Mouse (Mus musculus): ENCODE measurements around the gene Prcc.

The Prcc gene

DNA sequence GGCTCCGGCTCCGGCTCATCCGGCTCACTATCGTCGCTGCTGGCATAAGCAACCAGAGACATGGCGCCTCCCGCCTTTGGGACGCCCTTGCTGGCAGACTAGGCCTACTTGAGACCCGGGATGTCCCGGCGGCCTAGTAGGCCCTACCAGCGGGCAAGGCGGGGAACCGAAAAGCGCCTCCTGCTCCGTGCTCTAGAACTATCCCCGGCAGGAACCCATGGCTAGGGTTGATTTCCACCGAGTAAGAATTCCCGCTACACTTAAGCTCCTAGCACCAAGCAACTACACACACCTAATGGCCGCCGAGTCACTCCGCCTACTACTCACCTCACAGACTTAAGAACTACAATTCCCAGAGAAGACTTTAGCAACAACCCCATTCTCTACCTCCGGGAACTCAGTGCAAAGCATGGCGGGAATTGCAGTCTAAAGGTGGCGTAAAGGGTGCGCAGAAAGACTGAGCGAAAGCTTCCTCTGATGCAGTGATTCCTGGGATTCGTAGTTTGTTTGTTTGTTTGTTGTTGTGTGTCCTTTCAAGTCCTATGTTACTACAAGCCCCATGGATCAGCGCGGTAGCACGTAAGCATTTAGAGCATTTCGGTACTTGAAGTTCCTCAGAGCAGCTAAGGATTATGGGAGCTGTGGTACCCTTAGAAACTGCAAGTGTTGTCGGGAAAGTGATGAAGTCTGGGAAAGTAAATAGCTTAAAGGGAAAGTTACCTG lies at the start of gene Prcc:
Gene Prcc (minus strand): TSS at position 328 of the 723 bp plus-strand sequence.
- peak; percentile 85 to 92 for DNase-seq

DNA sequence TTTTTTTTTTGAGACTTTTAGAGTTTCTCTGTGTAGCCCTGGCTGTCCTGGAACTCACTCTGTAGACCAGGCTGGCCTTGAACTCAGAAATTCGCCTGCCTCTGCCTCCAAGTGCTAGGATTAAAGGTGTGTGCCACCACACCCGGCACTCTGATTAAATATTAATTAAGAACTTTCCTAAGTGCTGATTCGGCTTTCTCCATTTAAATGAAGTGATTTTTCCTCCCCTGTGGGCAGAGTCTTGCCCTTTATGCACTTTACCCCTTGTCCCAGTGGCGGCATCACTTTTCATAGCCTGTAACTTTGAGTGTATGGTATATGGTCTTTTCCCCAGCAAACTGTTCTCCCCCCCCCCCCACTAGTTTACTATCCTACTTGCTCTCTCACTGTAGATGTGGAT lies 49.8 kb upstream of the Prcc start:
- DNase-seq, result no peak

DNA sequence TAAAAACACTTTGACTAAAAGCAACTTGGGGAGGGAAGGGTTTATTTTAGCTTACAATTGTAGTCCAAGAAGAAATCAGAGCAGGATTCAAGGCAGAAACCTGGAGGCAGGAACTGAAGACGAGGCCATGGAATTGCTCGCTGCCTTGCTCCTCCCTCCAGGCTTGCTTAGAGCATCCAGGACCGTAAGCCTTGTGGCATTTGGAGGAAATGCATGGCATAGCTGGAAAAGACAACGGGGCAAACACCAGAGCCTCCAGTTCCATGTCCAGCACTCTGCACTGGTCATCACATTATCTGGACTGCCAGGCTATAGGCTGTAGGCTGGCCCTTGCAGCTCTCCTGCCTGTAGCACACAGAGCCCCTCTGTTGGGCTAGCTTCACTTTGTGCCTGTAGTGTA lies 49.1 kb upstream of the Prcc start:
- no peak for DNase-seq

DNA sequence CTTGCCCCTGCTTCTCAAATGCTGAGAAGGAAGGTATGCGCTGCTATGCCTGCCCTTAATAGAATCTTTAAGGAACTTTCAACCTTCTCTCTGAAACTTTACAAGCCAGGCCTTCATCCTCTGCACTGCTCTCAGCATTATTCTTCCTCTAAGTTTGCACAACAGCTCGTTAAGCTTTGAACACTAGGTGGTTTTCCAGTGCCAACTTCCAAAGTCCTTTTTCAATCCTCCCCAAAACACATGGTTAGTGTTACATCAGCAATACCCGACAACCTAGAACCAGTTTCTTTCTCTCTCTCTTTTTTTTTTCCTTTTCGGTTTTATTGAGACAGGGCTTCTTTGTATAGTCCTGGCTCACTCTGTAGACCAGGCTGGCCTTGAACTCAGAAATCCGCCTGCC lies 48.6 kb upstream of the Prcc start:
- no peak for DNase-seq

DNA sequence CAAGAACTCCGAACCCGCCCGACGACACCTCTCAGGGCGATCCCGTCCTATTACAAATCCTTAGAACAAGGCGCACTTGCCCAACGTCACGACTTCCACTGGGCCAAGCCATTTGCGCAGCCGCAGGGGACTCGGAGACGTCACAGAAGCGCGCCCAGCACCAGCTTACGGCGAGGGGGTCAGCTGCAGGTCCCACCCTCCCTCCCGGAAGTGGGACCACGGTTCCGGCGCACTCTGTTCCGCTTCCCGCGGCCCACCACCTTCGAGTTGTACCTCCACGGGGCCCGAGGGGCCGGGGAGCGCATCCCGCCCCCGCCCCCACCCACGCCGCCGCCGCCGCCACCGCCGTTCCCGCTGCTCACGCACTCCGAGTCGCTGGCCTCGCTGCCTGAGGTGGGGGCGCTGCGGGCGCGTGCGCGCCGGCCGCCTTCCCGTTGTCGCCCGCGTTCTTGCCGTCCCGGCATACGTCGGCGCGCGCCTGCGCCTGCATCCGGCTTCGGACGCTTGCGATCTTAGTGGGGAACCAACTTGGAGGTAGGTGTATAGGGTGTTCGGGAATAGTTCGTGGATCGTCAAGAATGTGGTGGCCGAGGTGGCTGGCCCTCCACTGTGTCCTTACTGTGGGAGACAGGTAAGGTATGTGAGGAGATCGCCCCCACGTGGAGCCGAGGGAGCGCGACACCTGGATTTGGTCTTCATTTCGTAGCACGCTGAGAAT lies 44.8 kb upstream of the Prcc start, which contains the start of the genes Isg20l2 and Rrnad1:
Gene Isg20l2 (plus strand): TSS at position 237 of the 718 bp plus-strand sequence.
Gene Rrnad1 (minus strand): TSS at position 640 of the 718 bp plus-strand sequence.
- peak; percentile 93 to 96 for DNase-seq

DNA sequence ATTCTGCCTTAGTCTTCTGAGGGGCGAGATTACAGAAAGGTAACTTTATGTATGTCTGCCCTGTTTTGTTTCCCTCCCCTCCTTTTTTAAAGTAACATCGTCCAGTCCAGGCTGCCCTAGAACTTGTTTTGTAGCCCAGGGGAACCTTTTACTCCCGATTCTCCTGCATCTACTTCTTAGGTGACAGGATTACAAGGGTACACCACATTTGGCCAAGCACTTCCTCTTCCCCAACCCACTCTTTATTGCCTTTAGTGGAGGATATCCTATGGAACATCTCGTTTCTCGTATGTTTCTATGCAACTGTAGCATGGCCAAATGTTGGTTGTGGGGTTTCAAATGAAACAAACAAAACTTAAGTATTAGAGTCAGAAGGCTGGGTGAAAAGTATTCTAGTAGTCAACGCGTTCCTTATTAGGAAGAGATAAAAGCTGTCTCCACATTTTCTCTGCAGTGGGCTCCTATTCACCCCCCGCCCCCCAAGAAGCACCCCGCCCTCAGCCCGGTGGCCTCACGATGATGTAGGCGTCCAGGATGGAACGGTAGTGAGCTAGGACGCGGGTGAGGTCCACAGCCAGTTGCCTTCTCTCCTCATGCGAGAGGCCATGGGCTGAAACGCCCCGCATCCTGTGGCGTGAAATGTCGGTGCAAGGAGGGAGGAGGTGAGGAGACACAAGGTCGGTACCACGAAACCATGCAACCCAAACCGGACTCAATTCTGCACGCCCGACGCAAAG lies 44.1 kb upstream of the Prcc start:
- DNase-seq, result no peak

DNA sequence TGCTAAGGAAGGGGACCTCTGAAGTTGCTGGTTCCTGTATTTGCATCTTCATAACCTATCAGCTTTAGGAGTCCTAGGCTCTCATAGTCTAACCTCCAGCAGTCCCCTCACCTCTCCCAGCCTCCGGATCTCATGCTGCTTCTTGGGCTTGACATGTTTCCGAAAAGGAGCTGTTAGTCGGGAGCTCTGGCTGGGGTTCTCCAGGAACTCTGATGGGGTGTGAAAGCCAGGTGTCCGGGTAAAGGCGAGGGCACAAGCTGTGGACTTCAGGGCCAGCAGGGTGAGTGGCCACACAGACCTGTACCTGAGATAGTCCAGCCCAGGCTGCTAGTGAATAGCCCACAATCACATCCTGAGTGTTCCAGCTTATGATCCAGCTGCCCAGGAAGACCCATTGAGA lies 42.0 kb upstream of the Prcc start:
- DNase-seq, result no peak

DNA sequence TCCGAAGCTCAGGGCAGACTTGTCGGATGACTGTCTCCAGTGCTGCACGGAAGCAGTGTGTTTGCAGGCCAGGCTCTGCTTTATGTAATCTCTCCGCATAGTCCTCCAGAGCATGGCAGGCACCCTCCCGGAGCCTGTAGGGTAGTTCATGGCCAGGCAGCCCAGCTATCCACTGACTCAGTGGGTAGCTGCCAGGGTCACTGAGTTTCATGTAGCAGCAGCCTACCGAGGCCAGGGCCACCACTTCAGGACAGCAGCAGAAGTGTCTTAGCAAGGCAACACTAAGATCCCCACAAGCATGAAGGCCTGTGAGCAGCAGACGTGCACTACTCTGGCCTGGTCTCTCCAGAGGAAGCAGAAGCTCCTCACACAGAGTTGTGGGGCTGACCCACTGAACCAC lies 39.6 kb upstream of the Prcc start:
- no peak for DNase-seq

DNA sequence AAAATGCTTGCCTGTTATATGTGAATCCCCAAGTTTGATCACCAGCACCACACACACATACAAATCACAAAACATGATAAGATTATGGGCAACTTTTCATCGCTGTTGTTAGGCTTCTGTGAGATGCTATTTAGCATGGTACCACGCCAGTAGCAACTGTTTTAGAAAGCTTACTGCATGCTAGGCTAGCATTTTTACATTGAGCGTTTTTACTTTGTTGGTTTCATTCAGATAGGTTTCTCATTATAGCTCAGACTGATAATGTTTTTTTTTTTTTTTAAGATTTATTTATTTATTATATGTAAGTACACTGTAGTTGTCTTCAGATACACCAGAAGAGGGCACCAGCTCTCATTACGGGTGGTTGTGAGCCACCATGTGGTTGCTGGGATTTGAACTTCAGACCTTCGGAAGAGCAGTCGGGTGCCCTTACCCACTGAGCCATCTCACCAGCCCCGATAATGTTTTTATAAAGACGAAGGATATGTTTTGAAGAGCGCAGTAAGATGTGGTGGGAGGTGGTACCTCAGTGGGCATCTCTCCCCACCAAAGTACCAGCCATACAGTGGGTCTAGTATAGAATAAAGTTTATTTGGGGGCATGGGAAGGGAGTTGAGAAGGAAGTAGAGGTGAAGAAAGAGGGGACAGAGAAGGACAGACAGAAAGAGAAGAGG lies 35.0 kb upstream of the Prcc start:
- no peak for DNase-seq

DNA sequence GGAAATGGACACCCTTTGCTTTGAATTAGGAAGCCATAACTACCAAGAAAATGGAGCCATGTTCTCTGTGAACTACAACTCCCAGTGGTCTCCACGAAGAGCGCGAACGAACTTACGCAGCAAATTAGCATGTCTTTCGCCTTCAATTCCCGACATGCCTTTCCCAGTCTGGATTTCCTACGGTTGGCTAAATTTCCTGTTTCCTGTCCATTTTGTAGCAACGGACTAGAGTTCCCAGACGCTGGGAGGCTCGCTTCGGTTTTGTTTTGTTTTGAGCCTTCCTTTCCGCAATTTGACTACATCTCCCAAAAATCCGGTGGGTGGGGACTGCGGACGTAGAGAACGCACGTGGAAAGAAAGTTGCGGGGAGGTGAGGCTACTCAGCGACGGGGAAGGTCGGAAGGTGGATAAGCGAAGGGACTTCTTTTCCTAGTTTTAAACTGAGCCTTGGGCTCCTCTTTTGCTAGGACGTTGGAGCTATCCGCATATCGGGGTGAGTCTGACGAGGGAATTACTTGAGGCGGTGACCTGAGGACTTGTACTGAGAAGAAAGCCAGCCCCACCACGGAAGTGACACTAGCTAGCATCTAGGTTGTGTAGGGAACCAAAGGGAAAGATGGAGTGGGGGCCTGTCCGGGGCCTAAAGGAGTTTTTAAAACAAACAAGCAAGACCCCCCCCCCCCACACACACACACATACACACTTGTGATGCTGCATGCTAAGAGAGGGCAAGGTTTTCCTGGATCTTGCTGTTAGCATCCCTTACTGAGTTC lies 34.1 kb upstream of the Prcc start, which contains the start of gene Mrpl24:
Gene Mrpl24 (plus strand): TSS at position 171 of the 773 bp plus-strand sequence.
- peak; percentile 54 to 63 for DNase-seq

DNA sequence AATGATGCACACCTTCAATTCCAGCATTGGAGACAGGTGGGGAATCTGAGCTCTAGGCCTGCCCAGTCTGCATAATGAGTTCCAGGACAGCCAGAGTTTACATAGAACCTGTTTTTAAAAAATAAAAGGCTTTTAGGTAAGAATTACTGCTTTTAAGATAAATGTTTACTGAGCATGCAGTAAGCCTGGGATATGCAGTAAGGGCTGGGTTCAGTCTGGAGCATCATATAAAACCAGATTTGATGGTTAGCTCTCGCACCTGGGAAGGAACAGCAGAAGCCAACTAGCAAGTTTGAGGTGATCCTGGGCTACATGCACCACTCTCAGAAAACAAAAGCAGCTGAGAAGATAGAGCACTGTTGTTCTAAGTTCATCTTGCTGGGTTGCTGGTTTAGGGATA lies 33.1 kb upstream of the Prcc start:
- no peak for DNase-seq

DNA sequence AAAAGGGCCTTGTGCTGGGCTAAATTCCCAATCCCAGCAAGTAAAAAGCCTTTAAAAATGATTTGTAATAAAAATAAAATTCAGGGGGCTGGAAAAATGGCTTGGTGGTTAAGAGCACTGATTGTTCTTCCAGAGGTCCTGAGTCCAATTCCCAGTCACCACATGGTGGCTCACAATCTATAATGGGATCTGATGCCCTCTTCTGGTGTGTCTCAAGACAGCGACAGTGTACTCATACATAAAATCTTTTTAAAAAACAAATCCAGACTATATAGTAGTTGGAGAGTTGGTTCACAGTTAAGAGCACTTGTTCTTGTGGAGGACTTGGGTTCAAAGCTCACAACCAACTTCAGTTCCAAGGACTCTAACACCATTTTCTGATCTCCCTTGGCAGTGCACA lies 31.6 kb upstream of the Prcc start:
- no peak for DNase-seq

DNA sequence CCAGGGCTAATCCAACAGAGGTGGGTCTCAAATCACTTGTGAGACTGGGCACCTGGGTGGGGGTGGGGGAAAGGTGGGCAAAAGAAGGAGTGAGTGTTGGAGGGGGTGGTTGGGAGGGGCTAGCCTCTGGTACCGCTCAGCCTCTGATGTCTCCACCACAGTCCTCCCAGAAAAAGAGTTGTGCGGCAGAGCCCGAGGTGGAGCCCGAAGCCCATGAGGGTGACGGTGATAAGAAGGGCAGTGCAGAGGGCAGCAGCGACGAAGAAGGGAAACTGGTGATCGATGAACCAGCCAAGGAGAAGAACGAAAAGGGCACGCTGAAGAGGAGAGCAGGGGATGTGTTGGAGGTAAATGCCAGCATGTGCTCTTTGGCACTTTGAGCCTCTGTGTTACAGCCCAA lies 28.5 kb upstream of the Prcc start:
- DNase-seq, result no peak

DNA sequence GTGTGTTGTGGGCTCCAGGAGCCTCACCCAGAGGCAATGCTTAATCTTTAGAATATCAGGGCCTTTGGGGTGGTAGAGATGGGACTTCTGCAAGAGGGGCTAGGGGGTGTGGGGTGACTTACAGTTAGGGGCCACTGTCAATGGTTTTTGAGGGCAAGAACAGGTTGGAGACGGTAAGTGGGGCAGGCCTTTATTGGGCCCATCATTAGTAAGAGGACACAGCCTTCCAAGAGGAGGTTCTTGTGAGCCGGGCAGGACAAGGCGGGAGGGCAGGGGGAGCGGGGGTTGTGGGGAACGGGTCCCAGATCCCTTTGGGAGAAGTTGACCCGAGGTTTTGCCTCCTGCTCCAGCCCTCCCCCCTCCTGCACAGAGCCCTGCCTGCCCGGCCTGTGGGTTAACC lies 28.1 kb upstream of the Prcc start:
- no peak for DNase-seq

DNA sequence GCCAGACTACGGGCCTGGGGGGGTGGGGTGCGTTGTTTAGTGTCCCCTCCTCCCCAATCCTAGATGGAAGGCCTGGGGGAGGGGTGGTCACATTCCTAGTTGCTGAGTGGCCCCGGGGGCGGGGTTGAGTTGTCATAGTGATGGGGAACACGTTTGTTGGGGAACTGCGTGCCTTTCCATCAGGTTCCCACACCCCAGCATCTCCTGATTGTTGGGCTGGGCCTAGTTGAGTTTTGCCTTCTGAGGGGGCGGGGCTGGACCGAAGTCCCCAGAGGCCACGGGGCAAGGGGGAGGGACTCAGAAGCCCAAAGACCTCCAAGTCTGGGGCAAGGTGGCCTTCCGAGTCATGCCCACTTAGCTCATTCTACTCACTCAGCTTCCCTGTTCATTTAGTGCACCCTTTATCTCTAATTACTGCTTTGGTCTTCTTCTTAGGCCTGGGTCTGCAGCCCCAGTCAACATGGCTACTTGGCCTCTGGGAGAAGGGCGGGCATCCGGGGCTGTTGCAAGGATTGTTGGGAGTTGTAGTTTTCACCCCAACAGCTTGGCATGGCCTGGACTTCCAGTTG lies 25.2 kb upstream of the Prcc start:
- peak; percentile 19 to 42 for DNase-seq

DNA sequence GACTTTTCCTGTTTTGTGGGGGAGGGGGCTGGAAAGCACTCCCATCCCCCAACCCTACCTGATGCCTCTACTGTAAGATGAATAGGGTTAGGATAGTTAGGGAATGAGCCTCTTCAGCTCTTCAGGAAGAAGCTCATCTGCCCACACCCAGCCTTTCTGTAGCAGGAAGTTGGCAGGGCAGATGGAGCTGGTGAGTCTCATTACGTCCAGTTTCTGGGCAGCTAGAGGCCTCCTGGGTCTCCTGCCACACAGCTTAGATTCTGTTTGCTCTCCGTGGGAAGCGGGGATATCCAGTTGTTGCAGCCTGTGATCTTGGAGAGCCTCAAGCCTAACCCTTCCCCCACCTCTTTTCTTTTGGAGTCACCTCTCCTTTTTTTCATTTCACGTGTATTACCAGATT lies 24.5 kb upstream of the Prcc start:
- no peak for DNase-seq

DNA sequence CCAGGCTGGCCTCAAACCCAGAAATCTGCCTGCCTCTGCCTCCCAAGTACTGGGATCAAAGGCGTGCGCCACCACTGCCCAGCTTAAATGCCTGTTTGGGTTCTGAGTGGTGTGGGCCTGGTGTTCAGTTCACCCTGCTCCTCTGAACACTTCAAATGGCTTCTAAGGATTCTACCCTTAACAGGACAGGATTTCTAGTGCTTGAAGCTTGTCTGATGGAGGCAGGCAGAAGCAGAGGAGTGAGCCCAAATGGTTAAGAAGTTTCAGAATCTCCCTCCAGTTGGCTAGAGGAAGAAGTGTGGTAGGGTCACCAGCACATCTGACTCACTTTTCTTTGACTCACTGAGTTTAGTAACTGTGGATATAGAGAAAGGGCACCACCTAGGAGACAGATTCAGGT lies 24.0 kb upstream of the Prcc start:
- no peak for DNase-seq

DNA sequence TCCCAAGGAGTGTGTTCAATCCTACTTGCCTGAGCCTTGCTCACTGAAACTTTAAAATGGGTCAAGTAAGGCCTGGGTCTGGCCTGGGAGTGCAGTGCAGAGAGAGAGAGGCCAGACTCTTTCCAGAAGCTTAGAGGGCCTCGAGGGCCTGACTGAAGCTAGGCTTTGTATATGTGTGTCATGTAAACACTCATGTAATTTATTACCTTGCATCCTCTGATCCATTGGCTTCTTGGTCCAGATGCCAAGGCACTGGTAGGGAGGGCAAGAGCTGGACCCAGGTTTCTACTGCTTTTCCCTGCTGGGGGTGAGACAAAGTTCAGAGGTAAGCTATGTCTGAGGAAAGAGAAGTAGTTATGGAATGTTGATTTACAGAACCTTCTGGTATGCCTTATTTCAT lies 22.5 kb upstream of the Prcc start:
- no peak for DNase-seq

DNA sequence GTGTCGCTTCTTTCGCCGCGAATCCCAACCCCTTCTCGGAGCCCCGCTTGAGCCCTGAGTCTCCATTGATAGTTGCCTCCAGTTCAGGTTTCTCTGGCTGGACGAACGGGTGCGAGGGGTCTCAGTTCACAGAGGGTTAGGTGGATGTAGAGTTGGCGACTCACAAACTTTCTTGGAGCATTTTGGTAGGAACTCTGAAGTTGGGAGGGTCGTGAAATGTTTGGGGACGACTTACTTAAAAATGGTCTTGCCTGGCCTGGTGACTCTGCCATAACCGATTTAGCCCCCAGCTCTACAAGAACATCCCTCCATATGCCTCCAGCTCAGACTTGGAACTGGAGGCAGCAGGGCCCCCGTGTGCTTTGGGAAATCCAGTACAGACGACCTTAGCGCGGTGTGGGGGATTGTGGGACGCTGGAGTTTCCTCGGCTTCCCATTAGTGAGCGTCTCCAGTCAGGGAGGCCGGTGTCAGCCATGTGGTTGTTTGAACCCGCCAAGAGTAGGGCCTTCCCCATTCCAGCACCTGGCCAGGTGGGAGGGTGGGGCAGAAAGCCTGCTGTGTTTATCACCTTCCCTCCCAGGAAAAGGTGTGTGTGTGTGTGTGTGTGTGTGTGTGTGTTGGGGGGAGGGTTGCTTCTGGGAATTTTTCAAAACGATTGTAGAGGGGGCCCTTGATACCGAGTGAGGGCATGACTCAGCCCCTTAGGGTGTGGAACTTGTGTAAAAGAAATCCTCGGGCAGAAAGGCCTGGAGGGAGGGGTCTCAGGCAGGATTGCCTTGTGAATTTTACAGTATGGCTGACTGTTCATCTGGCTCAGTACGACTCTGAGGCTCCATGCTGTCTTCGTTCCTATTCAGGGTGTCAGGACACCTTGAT lies 21.8 kb upstream of the Prcc start:
- peak; percentile 27 to 36 for DNase-seq

DNA sequence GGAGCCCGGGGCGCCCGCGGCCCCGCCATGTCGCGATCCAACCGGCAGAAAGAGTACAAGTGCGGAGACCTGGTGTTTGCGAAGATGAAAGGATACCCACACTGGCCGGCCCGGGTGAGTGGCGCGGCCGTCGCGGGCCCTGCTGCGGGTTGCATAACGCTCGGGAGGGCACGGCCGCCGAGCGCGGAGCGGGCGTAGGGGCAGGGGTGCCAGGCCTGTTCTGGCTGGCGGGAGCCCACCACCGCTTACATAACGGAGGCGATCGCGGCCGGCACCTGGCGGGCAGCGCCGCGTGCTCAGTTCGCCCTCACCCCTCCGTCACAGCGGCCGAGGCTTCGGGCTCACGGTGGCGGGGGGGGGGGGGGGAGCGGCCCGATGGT lies 21.2 kb upstream of the Prcc start:
- peak in 1 of 2 experiments; percentile 60 for DNase-seq
